Mouse (Mus musculus): ENCODE results near the gene Mafb.

Mafb gene

GRCm38 (mm10) chr2:160363201-160363600 lies 3.7 kb downstream of the Mafb start:
- no peak for DNase-seq

GRCm38 (mm10) chr2:160361442-160362121 lies 5.3 kb downstream of the Mafb start:
- no peak for DNase-seq

GRCm38 (mm10) chr2:160360234-160360874 lies 6.5 kb downstream of the Mafb start:
- no peak for DNase-seq

- DNase-seq: no peak
Observed at GRCm38 (mm10) chr2:160358896-160359295, 8.0 kb downstream of the Mafb start.

GRCm38 (mm10) chr2:160357442-160357841 lies 9.4 kb downstream of the Mafb start:
- no peak for DNase-seq

GRCm38 (mm10) chr2:160356132-160356531 lies 10.7 kb downstream of the Mafb start:
- DNase-seq: no peak

- no peak for DNase-seq
Observed at GRCm38 (mm10) chr2:160354319-160354718, 12.5 kb downstream of the Mafb start.

- DNase-seq: no peak
Observed at GRCm38 (mm10) chr2:160353581-160353980, 13.3 kb downstream of the Mafb start.

GRCm38 (mm10) chr2:160351038-160351574 lies 15.8 kb downstream of the Mafb start:
- no peak for DNase-seq

- no peak for DNase-seq
Observed at GRCm38 (mm10) chr2:160349578-160349977, 17.3 kb downstream of the Mafb start.

- no peak for DNase-seq
Observed at GRCm38 (mm10) chr2:160348796-160349195, 18.1 kb downstream of the Mafb start.

- DNase-seq: no peak
Observed at GRCm38 (mm10) chr2:160348072-160348604, 18.7 kb downstream of the Mafb start.

GRCm38 (mm10) chr2:160345644-160346043 lies 21.2 kb downstream of the Mafb start:
- no peak for DNase-seq

GRCm38 (mm10) chr2:160340121-160340520 lies 26.7 kb downstream of the Mafb start:
- no peak for DNase-seq

GRCm38 (mm10) chr2:160339595-160339994 lies 27.3 kb downstream of the Mafb start:
- no peak for DNase-seq

- no peak for DNase-seq
Observed at GRCm38 (mm10) chr2:160336053-160336452, 30.8 kb downstream of the Mafb start.

- no peak for DNase-seq
Observed at GRCm38 (mm10) chr2:160335043-160335442, 31.8 kb downstream of the Mafb start.

- DNase-seq: no peak
Observed at GRCm38 (mm10) chr2:160334111-160334661, 32.7 kb downstream of the Mafb start, which contains the start of gene Gm826. Gm826 (minus strand) TSS chr2:160334162.

GRCm38 (mm10) chr2:160332516-160333325 lies 34.1 kb downstream of the Mafb start:
- no peak for DNase-seq

- DNase-seq: peak in 1 of 2 experiments; percentile 4
Observed at GRCm38 (mm10) chr2:160328886-160329285, 38.0 kb downstream of the Mafb start.

- DNase-seq: no peak
Observed at GRCm38 (mm10) chr2:160327716-160328115, 39.1 kb downstream of the Mafb start.

- peak; percentile 15 to 18 for DNase-seq
Observed at GRCm38 (mm10) chr2:160327167-160327566, 39.7 kb downstream of the Mafb start.
